Mouse (Mus musculus) heart, postnatal 0 days (tissue): ENCODE measurements around the gene Asb7.

Experiments
- CTCF ChIP-seq: IDR thresholded peaks from 2 replicates; pipeline ENCODE4 v1.5.1; 2016; ENCODE audit warnings: antibody characterized with exemption, control low read depth, low read depth
- EP300 ChIP-seq: IDR thresholded peaks from 2 replicates; pipeline ENCODE4 v1.6.1; 2016; ENCODE audit warnings: antibody characterized with exemption, low read depth

DNA sequence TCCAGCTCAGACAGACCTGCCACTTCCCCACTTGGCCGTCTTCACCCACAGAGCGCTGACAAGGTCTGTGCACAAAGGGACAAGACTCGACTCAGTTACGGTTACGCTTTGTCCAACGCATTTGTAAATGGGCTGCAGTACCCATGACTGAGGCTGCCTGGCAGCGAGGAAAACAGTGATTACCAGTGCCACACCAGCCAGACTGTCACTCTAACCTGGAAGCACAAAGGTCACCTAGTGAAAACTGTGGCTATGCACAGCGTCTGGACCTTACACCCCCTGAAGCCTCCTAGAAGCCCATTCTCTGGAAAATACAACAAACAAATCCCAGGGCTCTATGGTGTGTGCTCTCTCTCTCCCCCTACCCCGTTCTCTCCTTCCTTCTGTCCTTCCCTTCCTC lies 33.9 kb downstream of the Asb7 start:
- TF ChIP-seq CTCF (no peak), EP300 (no peak)
